Mouse (Mus musculus): ENCODE data around the gene Cdc73. TPM values are rescaled to one million over a fixed set of nuclear protein-coding genes. Genes with fewer than 3 reads are reported as not detected.

Gene Cdc73
- total and polyA plus RNA-seq, 3 experiments, result 13.4 to 85.0 (median 21.5) TPM

- DNase-seq (ENCODE audit: extremely low read depth), result peak; percentile 9
- Histone ChIP-seq H3K9me3 (replicated peaks; ENCODE audit: low read length) (no peaks in the 10 kb centered on the region), H3K4me3 (replicated peaks in 1 of 3; ENCODE audit: low read depth in 2 of 3, low read length in 2 of 3, poor library complexity in 1 of 3) (peak overlapping the region; percentile 90 to 97 (median 92)), H3K4me1 (ENCODE audit: control insufficient read depth in 1 of 2, insufficient read depth in 2 of 2) (peaks cover 0 to 12% of the 10 kb centered on the region in 2 experiments; a peak in 1 of 4 replicates), H3K4me2 (ENCODE audit: insufficient read depth, low read depth, poor library complexity, severe bottlenecking) (peak overlapping the region; percentile 86), H3K79me2 (replicated peaks; ENCODE audit: control insufficient read depth, extremely low read depth, insufficient read depth, poor library complexity, severe bottlenecking) (peaks cover 50% of the 10 kb centered on the region), H3K27ac (ENCODE audit: insufficient read depth, low read depth) (no peak overlapping the region), H3K27me3 (replicated peaks) (peaks cover 11% of the 10 kb centered on the region), H3K9ac (ENCODE audit: insufficient read depth, low read depth) (peak overlapping the region; percentile 96), H3K36me3 (replicated peaks in 1 of 2; ENCODE audit: control insufficient read depth in 1 of 2, insufficient read depth in 1 of 2, low read length in 1 of 2) (peaks cover 8 to 23% of the 10 kb centered on the region in 2 experiments)
- TF ChIP-seq CHD1 (IDR thresholded peaks at IDR 0.05; ENCODE audit: low read depth, low read length) (peak; percentile 71; the same call in 1 of the 2 replicates), SIN3A (IDR thresholded peaks at IDR 0.05; ENCODE audit: low read length) (peak; percentile 64), ELF1 (IDR thresholded peaks at IDR 0.05; ENCODE audit: low read depth, low read length) (no peak), IRF4 (IDR thresholded peaks at IDR 0.05; ENCODE audit: low read depth, low read length) (0 out of 2 replicates have a peak, but pooled peaks have one; percentile 2)
- dilution Hi-C loops (cut with MboI; ENCODE audit: extremely low pct_ligation_motif_present, extremely low pct_unique_long_range_greater_than_20kb, low sequenced_read_pairs) (no loop called here), in situ Hi-C loops (cut with MboI; ENCODE audit: low pct_ligation_motif_present, low pct_unique_long_range_greater_than_20kb, low sequenced_read_pairs) (no loop called here)
These were observed 957 bp downstream of the Cdc73 start for GRCm38 (mm10) chr1:143701736-143702135.

- Histone ChIP-seq H3K9ac (ENCODE audit: insufficient read depth, low read depth) (no peak overlapping the region), H3K27ac (ENCODE audit: insufficient read depth, low read depth) (no peak overlapping the region), H3K27me3 (replicated peaks) (no peaks in the 10 kb centered on the region), H3K4me1 (ENCODE audit: control insufficient read depth in 1 of 2, insufficient read depth in 2 of 2) (peaks cover 0 to 4% of the 10 kb centered on the region in 2 experiments; a peak in 1 of 4 replicates), H3K4me2 (ENCODE audit: insufficient read depth, low read depth, poor library complexity, severe bottlenecking) (no peak overlapping the region), H3K36me3 (replicated peaks in 1 of 2; ENCODE audit: control insufficient read depth in 1 of 2, insufficient read depth in 1 of 2, low read length in 1 of 2) (peaks cover 28 to 66% of the 10 kb centered on the region in 2 experiments), H3K9me3 (replicated peaks; ENCODE audit: low read length) (no peaks in the 10 kb centered on the region), H3K4me3 (replicated peaks in 1 of 3; ENCODE audit: low read depth in 2 of 3, low read length in 2 of 3, poor library complexity in 1 of 3) (no peak overlapping the region), H3K79me2 (replicated peaks; ENCODE audit: control insufficient read depth, extremely low read depth, insufficient read depth, poor library complexity, severe bottlenecking) (peaks cover 7% of the 10 kb centered on the region; the same call in 1 of the 2 replicates)
- dilution Hi-C loops (cut with MboI; ENCODE audit: extremely low pct_ligation_motif_present, extremely low pct_unique_long_range_greater_than_20kb, low sequenced_read_pairs), result no loop called here
- DNase-seq (ENCODE audit: extremely low read depth), result no peak
- TF ChIP-seq MAFK (IDR thresholded peaks at IDR 0.05; ENCODE audit: insufficient replicate concordance, low read length) (peak; percentile 87), ELF1 (IDR thresholded peaks at IDR 0.05; ENCODE audit: low read depth, low read length) (no peak)
- in situ Hi-C loops (cut with MboI; ENCODE audit: low pct_ligation_motif_present, low pct_unique_long_range_greater_than_20kb, low sequenced_read_pairs), result no loop called here
These were observed 17.8 kb downstream of the Cdc73 start for GRCm38 (mm10) chr1:143684849-143685248.

- no peaks in the 10 kb centered on the region for H3K4me1 ChIP-seq (ENCODE audit: control insufficient read depth in 1 of 2, insufficient read depth in 2 of 2)
These were observed 21.6 kb downstream of the Cdc73 start for GRCm38 (mm10) chr1:143681108-143681507.

More at GRCm38 (mm10) chr1:143681108-143681507, 21.6 kb downstream of the Cdc73 start:
- H3K9ac ChIP-seq (ENCODE audit: insufficient read depth, low read depth), result no peak overlapping the region
- TF ChIP-seq USF1 (IDR thresholded peaks at IDR 0.05; ENCODE audit: low read depth, low read length), result no peak
- TF ChIP-seq GABPA (IDR thresholded peaks at IDR 0.05; ENCODE audit: insufficient replicate concordance, low read depth, low read length), result no peak
- TF ChIP-seq MAX (IDR thresholded peaks at IDR 0.05; ENCODE audit: low read length), result no peak
- no peak for TF ChIP-seq RAD21 (IDR thresholded peaks at IDR 0.05; ENCODE audit: low read depth, low read length)
- TF ChIP-seq MEF2A (IDR thresholded peaks at IDR 0.05; ENCODE audit: borderline replicate concordance, low read depth, low read length), result no peak
- no peak for TF ChIP-seq IRF4 (IDR thresholded peaks at IDR 0.05; ENCODE audit: low read depth, low read length)
- no peak for TF ChIP-seq CHD2 (IDR thresholded peaks at IDR 0.05; ENCODE audit: low read length)
- no peak for TF ChIP-seq KAT2A (IDR thresholded peaks at IDR 0.05; ENCODE audit: insufficient replicate concordance, low read length)
- no peak for TF ChIP-seq TCF12 (IDR thresholded peaks at IDR 0.05; ENCODE audit: low read depth, low read length)
- TF ChIP-seq ZKSCAN1 (IDR thresholded peaks at IDR 0.05; ENCODE audit: borderline replicate concordance, low read depth, low read length), result no peak
- TF ChIP-seq ZC3H11A (IDR thresholded peaks at IDR 0.05; ENCODE audit: low read depth, low read length), result no peak
- no peak for TF ChIP-seq CTCF (conservative IDR thresholded peaks at IDR 0.05 in 1 of 2, IDR thresholded peaks at IDR 0.05 in 1 of 2; ENCODE audit: low read depth in 2 of 2, low read length in 2 of 2)
- TF ChIP-seq JUND (conservative IDR thresholded peaks at IDR 0.05; ENCODE audit: low read depth, low read length), result no peak
- TF ChIP-seq MAFK (IDR thresholded peaks at IDR 0.05; ENCODE audit: insufficient replicate concordance, low read length), result no peak
- H3K4me2 ChIP-seq (ENCODE audit: insufficient read depth, low read depth, poor library complexity, severe bottlenecking), result no peak overlapping the region
- H3K79me2 ChIP-seq (replicated peaks; ENCODE audit: control insufficient read depth, extremely low read depth, insufficient read depth, poor library complexity, severe bottlenecking), result peaks cover 8% of the 10 kb centered on the region; the same call in 1 of the 2 replicates
- in situ Hi-C loops (cut with MboI; ENCODE audit: low pct_ligation_motif_present, low pct_unique_long_range_greater_than_20kb, low sequenced_read_pairs) (no loop called here), dilution Hi-C loops (cut with MboI; ENCODE audit: extremely low pct_ligation_motif_present, extremely low pct_unique_long_range_greater_than_20kb, low sequenced_read_pairs) (no loop called here)
- H3K27ac ChIP-seq (ENCODE audit: insufficient read depth, low read depth), result no peak overlapping the region
- no peaks in the 10 kb centered on the region for H3K9me3 ChIP-seq (replicated peaks; ENCODE audit: low read length)
- no peak for DNase-seq (ENCODE audit: extremely low read depth)
- peaks cover 31 to 68% of the 10 kb centered on the region in 2 experiments for H3K36me3 ChIP-seq (replicated peaks in 1 of 2; ENCODE audit: control insufficient read depth in 1 of 2, insufficient read depth in 1 of 2, low read length in 1 of 2)
- H3K27me3 ChIP-seq (replicated peaks), result no peaks in the 10 kb centered on the region
- no peak overlapping the region for H3K4me3 ChIP-seq (replicated peaks in 1 of 3; ENCODE audit: low read depth in 2 of 3, low read length in 2 of 3, poor library complexity in 1 of 3)
